In genomic region chr15:12284794-12285534, GRCm38 (mm10) we compare ENCODE assay signal across 15 mouse cellular contexts. TPM values are rescaled to one million over a fixed set of nuclear protein-coding genes. Genes with fewer than 3 reads are reported as not detected.
A peak's percentile ranks its signal among the peaks of the same experiment; 100 is the strongest.
DNase-seq lines count a peak whose midpoint lies in the region; ATAC-seq lines count a peak whose summit lies in the region.
"Had no signal": no experiment of that assay in that cellular context is flagged by ENCODE, and none has a peak within 500 bp of the region (broad histone marks: within the 10 kb centered on the region; RNA-seq: fewer than 3 reads in every experiment).

No protein-coding gene starts in this region.

- no peaks in the 10 kb centered on the region for H3K4me1 ChIP-seq in hindbrain, embryonic 16.5 days (ENCODE audit: control insufficient read depth, insufficient read depth, low read depth, low read length)
- no peaks in the 10 kb centered on the region for H3K4me1 ChIP-seq in hindbrain, embryonic 10.5 days (replicated peaks)
- H3K4me1 ChIP-seq: liver, embryonic 15.5 days had no signal

- no peak overlapping the region for H3K4me2 ChIP-seq in hindbrain, embryonic 16.5 days (ENCODE audit: low read length)
- H3K4me2 ChIP-seq: heart, embryonic 11.5 days; liver, embryonic 15.5 days; neural tube, embryonic 15.5 days had no signal

- H3K4me3 ChIP-seq in hindbrain, embryonic 16.5 days (ENCODE audit: low read length) = no peak overlapping the region
- no peak overlapping the region for H3K4me3 ChIP-seq in hindbrain, embryonic 10.5 days
- H3K4me3 ChIP-seq: liver, embryonic 15.5 days; neural tube, embryonic 15.5 days had no signal

- no peak overlapping the region for H3K9ac ChIP-seq in hindbrain, embryonic 16.5 days (ENCODE audit: low read depth, low read length)
- H3K9ac ChIP-seq: liver, embryonic 15.5 days; neural tube, embryonic 15.5 days had no signal

- H3K9me3 ChIP-seq in hindbrain, embryonic 16.5 days (ENCODE audit: control insufficient read depth, low read length) = no peaks in the 10 kb centered on the region
- H3K9me3 ChIP-seq in hindbrain, embryonic 10.5 days = no peaks in the 10 kb centered on the region
- H3K9me3 ChIP-seq: liver, embryonic 15.5 days; neural tube, embryonic 15.5 days had no signal

- 79% methylated on average over 6 of the region's 6 CpGs for WGBS in hindbrain, embryonic 16.5 days
- 89% methylated on average over 6 of the region's 6 CpGs for WGBS in hindbrain, embryonic 10.5 days

- H3K36me3 ChIP-seq in hindbrain, embryonic 16.5 days (ENCODE audit: control insufficient read depth, insufficient read depth, low read length) = no peaks in the 10 kb centered on the region
- no peaks in the 10 kb centered on the region for H3K36me3 ChIP-seq in hindbrain, embryonic 10.5 days
- H3K36me3 ChIP-seq: G1E; liver, embryonic 15.5 days; neural tube, embryonic 15.5 days had no signal

- H3K27ac ChIP-seq in hindbrain, embryonic 16.5 days (ENCODE audit: low read depth, low read length) = no peak overlapping the region
- no peak overlapping the region for H3K27ac ChIP-seq in hindbrain, embryonic 10.5 days
- H3K27ac ChIP-seq: liver, embryonic 15.5 days; neural tube, embryonic 15.5 days had no signal

- DNase-seq in hindbrain, embryonic 10.5 days (ENCODE audit: low spot score) = no peak
- peak; percentile 44 for DNase-seq in NIH3T3 (ENCODE audit: low read depth)
- DNase-seq in lung, postnatal 4 days = peak; percentile 55 to 63
- DNase-seq in adrenal gland, adult 18-20 months (ENCODE audit: low spot score in 2 of 2) = no peak
- DNase-seq in ovary, postnatal 36 days (ENCODE audit: low spot score) = no peak
- DNase-seq: kidney, postnatal 4 days had no signal

- ATAC-seq in hindbrain, embryonic 16.5 days = peak; percentile 85
- ATAC-seq in granulocyte monocyte progenitor cell, adult 5-6 weeks (replicated peaks; ENCODE audit: poor library complexity, severe bottlenecking) = peak; percentile 79
- no peak for ATAC-seq in erythroblast, adult 5-6 weeks (replicated peaks; ENCODE audit: low FRiP score, poor library complexity, severe bottlenecking)

- no peaks in the 10 kb centered on the region for H3K27me3 ChIP-seq in hindbrain, embryonic 16.5 days (replicated peaks; ENCODE audit: control insufficient read depth, insufficient read depth, low read length)
- H3K27me3 ChIP-seq in hindbrain, embryonic 10.5 days (ENCODE audit: insufficient read depth, poor library complexity, severe bottlenecking) = no peaks in the 10 kb centered on the region
- H3K27me3 ChIP-seq: liver, embryonic 15.5 days; neural tube, embryonic 15.5 days had no signal

RNA-seq across cellular contexts. Expression of gene Golph3, which starts 36.3 kb away (rescaled TPM):
- 64.2 and 66.1 TPM in 2 replicates for polyA plus RNA-seq in hindbrain, embryonic 16.5 days (2015; fragmentation: Nextera tagmentation; extraction: Ambion mirVana)
- 68.0 and 70.6 TPM in 2 replicates for polyA plus RNA-seq in hindbrain, embryonic 10.5 days (2016; fragmentation: Nextera tagmentation; extraction: Ambion mirVana)
- total RNA-seq in granulocyte monocyte progenitor cell, adult 5-6 weeks (2014; fragmentation: Nextera tagmentation) = 64.1 and 73.3 TPM in 2 replicates
- total RNA-seq in granulocyte monocyte progenitor cell, adult 5-6 weeks (2017) = 92.7 and 98.3 TPM in 2 replicates
- total RNA-seq in erythroblast, adult 5-6 weeks (2015; ENCODE audit: low replicate concordance) = 68.6 and 68.8 TPM in 2 replicates
- 58.3 and 77.7 TPM in 2 replicates for total RNA-seq in erythroblast, adult 5-6 weeks (2017; ENCODE audit: low replicate concordance)
- 100 to 1,000 TPM; 131 to 161 TPM for total RNA-seq in adrenal gland, adult 18-20 months (2021)

RNA-seq across cellular contexts. Expression of gene 1810049J17Rik, which starts 36.7 kb away (rescaled TPM):
- 0.62 and 1.1 TPM in 2 replicates for polyA plus RNA-seq in hindbrain, embryonic 16.5 days (2015; fragmentation: Nextera tagmentation; extraction: Ambion mirVana)
- polyA plus RNA-seq in hindbrain, embryonic 10.5 days (2016; fragmentation: Nextera tagmentation; extraction: Ambion mirVana) = 0.76 and 1.3 TPM in 2 replicates
- total RNA-seq in granulocyte monocyte progenitor cell, adult 5-6 weeks (2014; fragmentation: Nextera tagmentation) = not detected in 2 replicates
- not detected in 2 replicates for total RNA-seq in granulocyte monocyte progenitor cell, adult 5-6 weeks (2017)
- not detected in 2 replicates for total RNA-seq in erythroblast, adult 5-6 weeks (2015; ENCODE audit: low replicate concordance)
- not detected in 2 replicates for total RNA-seq in erythroblast, adult 5-6 weeks (2017; ENCODE audit: low replicate concordance)
- total RNA-seq in adrenal gland, adult 18-20 months (2021) = 1 to 10 TPM in 1 of 2 experiments, under 1 TPM in 1; 0.77 to 1.6 TPM
- polyA plus RNA-seq: brain, embryonic 14.5 days; embryonic facial prominence, embryonic 11.5 days; heart, embryonic 11.5 days; neural tube, embryonic 15.5 days had no signal

Comparison
In these comparisons a context has a peak if more than half of its experiments do, and no peak if none do; other contexts are left out.
1. DNase-seq: peak in NIH3T3 (single experiment) and lung, postnatal 4 days (2 of 2); none in hindbrain, embryonic 10.5 days (single experiment), adrenal gland, adult 18-20 months (0 of 2) and ovary, postnatal 36 days (single experiment).